Mouse (Mus musculus) E14TG2a.4 (cell line): ENCODE measurements at regions not wholly inside any gene's neighbourhood (a gene's known extent, or its start where the extent isn't known, plus 50 kb on each side); places are given as distances from the start of the nearest gene placed in this dataset.
A peak's percentile ranks its signal among the peaks of the same experiment; 100 is the strongest.

Source experiments
- H3K27me3 ChIP-seq: 2 replicates; pipeline ENCODE4 v1.6.1; 2014; ENCODE audit warnings: low read length, control low read depth; ENCODE audit not compliant: insufficient read depth
- H3K36me3 ChIP-seq: 2 replicates; pipeline ENCODE4 v1.6.1; 2014; ENCODE audit warnings: low read length, control low read depth; ENCODE audit not compliant: insufficient read depth
- H3K4me1 ChIP-seq: replicated peaks from 2 replicates; pipeline ENCODE4 v1.6.1; 2014; ENCODE audit warnings: low read depth, low read length, control low read depth
- H3K4me3 ChIP-seq: replicated peaks from 2 replicates; pipeline ENCODE4 v1.5.1; 2014; ENCODE audit warnings: mild to moderate bottlenecking, low read length
- H3K9me3 ChIP-seq: 2 replicates; pipeline ENCODE4 v1.6.1; 2014; ENCODE audit warnings: low read length, control low read depth
- CTCF ChIP-seq: conservative IDR thresholded peaks from 2 replicates; pipeline ENCODE4 v1.5.1; 2014; ENCODE audit warnings: low read length
- NANOG ChIP-seq: IDR thresholded peaks from 2 replicates; pipeline ENCODE4 v1.6.1; 2014; ENCODE audit warnings: borderline replicate concordance, low read length, mixed read lengths
- POU5F1 ChIP-seq: IDR thresholded peaks from 2 replicates; pipeline ENCODE4 v1.6.1; 2014; ENCODE audit warnings: low read length, borderline replicate concordance

DNA sequence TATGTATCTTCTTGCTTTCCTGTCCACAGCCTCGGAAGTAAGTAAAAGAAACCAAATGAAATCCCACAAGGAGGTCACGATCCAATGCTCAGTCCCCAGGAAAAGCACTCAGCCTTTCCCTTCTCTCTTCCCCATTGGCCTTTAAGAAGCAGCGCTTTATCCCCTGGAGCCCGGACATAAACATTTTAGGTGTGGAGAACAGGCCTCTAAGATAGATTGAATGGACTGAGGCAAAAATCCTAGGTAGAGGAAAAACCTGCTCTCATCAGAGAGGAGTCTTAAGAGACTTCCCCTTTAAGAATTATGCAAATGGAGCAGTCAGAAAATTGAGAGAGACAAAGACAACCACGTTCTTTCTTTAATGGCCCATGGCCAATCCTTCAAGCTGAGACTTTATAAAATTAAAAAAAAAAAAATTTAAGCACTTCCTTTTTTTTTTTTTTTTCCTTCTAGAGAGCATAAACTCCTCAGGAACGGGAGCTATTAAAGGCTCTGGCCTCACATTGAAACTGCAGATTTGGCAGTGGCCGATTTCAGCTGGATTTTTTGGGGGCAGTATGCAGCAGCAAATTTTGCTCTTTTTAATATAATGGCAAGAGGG is 1020.5 kb downstream of the 9330182O14Rik start:
- Histone ChIP-seq H3K4me3 (no peak overlapping the region), H3K27me3 (no peaks in the 10 kb centered on the region; the same call in 1 of the 2 replicates), H3K4me1 (peaks cover 8% of the 10 kb centered on the region), H3K9me3 (peaks cover 4% of the 10 kb centered on the region; the same call in 1 of the 2 replicates), H3K36me3 (no peaks in the 10 kb centered on the region)
- no peak for TF ChIP-seq CTCF
- no peak for TF ChIP-seq NANOG
- no peak for TF ChIP-seq POU5F1

DNA sequence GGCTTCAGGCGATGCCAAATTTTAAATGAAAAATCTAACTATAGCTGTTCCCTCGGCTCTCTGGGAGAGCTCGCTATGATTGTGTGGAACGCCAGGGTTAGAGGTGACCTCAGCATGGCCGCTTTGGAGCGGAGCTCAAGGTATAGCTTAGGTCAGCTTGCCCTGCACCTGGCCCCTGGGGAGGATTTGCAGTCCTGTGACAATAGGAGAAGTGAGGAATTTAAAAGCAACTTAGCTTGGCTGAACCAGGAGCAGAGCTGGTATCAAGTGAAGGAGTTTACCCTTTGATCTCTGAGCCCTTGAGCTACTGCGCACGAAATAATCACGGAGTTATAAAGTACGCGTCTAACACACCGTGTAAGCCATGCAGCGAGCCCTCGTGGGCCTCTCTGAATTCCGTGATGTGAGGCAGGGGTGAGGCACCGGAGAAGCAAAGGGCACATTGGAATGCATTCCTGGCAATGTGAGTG is 1021.0 kb downstream of the 9330182O14Rik start:
- peaks cover 8% of the 10 kb centered on the region for H3K4me1 ChIP-seq

DNA sequence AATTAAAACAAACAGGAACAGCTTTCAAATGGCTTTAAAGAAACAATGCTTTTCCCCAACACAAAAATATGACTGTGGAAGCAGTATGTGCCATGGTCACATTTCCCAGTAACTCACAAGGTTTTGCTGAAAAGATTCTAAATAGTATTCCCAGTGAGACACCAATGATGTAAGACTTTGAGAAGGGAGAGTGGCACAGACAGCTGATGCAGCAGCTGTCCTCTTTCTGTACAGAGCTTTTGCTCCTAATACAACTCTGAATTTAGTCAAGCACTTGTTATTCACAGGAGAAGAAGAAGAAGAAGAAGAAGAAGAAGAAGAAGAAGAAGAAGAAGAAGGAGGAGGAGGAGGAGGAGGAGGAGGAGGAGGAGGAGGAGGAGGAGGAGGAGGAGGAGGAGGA is 1023.6 kb downstream of the 9330182O14Rik start:
- peaks cover 12% of the 10 kb centered on the region for H3K4me1 ChIP-seq
- no peaks in the 10 kb centered on the region; the same call in 1 of the 2 replicates for H3K27me3 ChIP-seq
- TF ChIP-seq CTCF (no peak), POU5F1 (no peak), NANOG (no peak)
- H3K4me3 ChIP-seq: no peak overlapping the region
- no peaks in the 10 kb centered on the region for H3K36me3 ChIP-seq
- H3K9me3 ChIP-seq: peaks cover 4% of the 10 kb centered on the region; the same call in 1 of the 2 replicates

More for the DNA sequence above, 1021.0 kb downstream of the 9330182O14Rik start:
- Histone ChIP-seq H3K4me3 (0 out of 2 replicates have a peak overlapping the region, but pooled peaks have one; percentile 29), H3K36me3 (no peaks in the 10 kb centered on the region), H3K27me3 (no peaks in the 10 kb centered on the region; the same call in 1 of the 2 replicates), H3K9me3 (peaks cover 4% of the 10 kb centered on the region; the same call in 1 of the 2 replicates)
- TF ChIP-seq CTCF: no peak
- TF ChIP-seq POU5F1: no peak
- no peak for TF ChIP-seq NANOG

DNA sequence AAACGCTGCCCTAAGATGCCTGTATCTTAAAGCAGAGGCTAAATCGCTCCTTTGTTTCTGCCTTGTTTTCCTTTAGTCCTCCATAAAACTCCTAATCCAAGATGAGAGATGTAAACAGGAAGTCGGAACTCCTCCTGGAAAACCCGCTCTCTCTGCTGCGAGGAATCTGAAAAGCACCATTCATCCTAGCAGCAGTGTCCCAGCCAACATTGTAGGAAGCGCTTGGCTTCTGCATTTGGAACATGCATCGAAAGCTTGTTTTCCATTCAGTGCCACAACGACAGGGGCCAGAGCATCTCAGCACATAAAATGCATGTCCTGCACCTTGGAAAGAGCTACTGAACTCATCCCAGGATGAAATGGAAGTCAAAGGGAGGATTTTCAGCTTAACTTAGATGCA is 1028.1 kb downstream of the 9330182O14Rik start:
- H3K36me3 ChIP-seq: no peaks in the 10 kb centered on the region
- H3K27me3 ChIP-seq: no peaks in the 10 kb centered on the region
- no peak overlapping the region for H3K4me3 ChIP-seq
- no peak for TF ChIP-seq CTCF
- TF ChIP-seq POU5F1: no peak
- TF ChIP-seq NANOG: no peak
- peaks cover 15% of the 10 kb centered on the region for H3K4me1 ChIP-seq
- peaks cover 4% of the 10 kb centered on the region; the same call in 1 of the 2 replicates for H3K9me3 ChIP-seq

DNA sequence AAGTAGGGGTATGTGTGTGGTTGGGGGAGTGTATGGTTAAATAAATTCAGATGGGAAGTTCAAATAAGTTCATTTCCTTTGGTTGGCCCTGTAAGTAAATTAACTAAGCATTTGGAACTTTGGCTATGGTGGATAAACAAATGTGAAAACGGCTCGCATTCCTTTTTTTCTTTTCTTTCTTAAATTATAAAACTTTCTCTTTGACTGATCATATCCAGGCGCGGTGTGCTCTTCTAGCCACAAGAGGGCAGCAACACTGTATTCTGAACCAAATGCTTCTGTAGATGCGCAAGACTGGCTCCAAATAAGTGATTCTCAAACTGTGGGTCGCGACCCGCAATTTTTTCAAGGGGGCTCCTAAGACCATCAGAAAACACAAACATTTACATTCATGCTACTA is 1028.6 kb downstream of the 9330182O14Rik start:
- no peaks in the 10 kb centered on the region for H3K27me3 ChIP-seq
- H3K9me3 ChIP-seq: peaks cover 4% of the 10 kb centered on the region; the same call in 1 of the 2 replicates
- peaks cover 15% of the 10 kb centered on the region for H3K4me1 ChIP-seq
- TF ChIP-seq NANOG: no peak
- TF ChIP-seq CTCF: peak; percentile 35
- no peak overlapping the region for H3K4me3 ChIP-seq
- no peaks in the 10 kb centered on the region for H3K36me3 ChIP-seq

DNA sequence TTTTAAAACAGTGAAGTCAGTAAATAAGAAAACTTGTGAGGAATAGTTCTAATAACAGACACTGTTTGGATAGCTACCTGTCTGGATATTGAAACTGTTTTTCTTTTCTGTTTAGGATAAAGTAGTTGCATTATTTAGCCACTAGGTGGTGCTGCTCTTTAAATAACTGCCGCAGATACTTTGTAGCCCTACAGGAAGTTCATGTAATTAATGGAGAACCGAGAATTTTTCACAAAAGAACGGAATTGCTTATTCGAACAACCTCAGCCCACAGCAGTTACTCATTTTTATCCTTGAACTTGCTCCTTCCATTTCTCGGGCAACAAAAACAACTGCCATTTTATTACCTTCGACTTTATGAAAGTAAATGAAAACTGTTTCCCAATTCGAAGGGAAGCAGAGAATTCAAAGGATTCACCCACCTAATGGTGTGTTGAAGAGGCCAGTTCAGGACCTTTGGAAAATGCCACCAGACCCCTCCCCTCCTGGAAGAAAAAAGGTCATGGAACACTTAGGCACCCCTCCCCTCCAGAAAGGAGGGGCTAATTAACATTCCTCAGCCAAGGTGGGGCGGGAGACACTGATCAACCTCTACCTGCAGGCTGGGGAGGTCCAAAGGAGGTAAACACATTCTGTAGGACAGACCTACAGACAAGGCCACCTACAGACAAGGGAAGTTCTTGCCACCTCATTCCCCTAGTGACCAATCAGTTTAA is 1029.6 kb downstream of the 9330182O14Rik start:
- TF ChIP-seq NANOG: no peak
- peak; percentile 54 for TF ChIP-seq CTCF
- no peak for TF ChIP-seq POU5F1
- H3K9me3 ChIP-seq: 0 out of 2 replicates have a peak, but pooled peaks cover under 1% of the 10 kb centered on the region
- H3K4me3 ChIP-seq: 0 out of 2 replicates have a peak overlapping the region, but pooled peaks have one; percentile 4
- no peaks in the 10 kb centered on the region for H3K36me3 ChIP-seq
- peaks cover 15% of the 10 kb centered on the region for H3K4me1 ChIP-seq
- no peaks in the 10 kb centered on the region for H3K27me3 ChIP-seq

DNA sequence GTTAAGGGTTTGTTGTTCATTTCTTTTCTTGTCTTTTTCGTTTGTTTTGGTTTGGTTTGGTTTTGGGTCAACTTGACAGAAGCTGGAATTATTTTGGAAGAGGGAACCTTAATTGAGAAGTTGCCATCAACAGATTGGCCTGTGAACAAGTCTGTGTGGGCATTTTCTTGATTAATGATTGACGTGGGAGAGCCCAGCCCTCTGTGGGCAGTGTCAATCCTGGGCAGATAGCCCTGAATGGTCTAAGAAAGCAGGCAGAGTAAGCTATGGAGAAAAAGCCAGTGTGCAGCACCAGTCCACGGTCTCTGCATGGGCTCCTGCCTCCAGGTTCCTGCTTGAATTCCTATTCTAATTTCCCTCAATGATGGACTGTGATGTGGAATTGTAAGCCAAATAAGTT is 1031.4 kb downstream of the 9330182O14Rik start:
- Histone ChIP-seq H3K9me3 (no peaks in the 10 kb centered on the region), H3K27me3 (no peaks in the 10 kb centered on the region), H3K4me3 (no peak overlapping the region), H3K4me1 (peaks cover 15% of the 10 kb centered on the region), H3K36me3 (no peaks in the 10 kb centered on the region)
- no peak for TF ChIP-seq CTCF
- no peak for TF ChIP-seq POU5F1
- no peak for TF ChIP-seq NANOG

DNA sequence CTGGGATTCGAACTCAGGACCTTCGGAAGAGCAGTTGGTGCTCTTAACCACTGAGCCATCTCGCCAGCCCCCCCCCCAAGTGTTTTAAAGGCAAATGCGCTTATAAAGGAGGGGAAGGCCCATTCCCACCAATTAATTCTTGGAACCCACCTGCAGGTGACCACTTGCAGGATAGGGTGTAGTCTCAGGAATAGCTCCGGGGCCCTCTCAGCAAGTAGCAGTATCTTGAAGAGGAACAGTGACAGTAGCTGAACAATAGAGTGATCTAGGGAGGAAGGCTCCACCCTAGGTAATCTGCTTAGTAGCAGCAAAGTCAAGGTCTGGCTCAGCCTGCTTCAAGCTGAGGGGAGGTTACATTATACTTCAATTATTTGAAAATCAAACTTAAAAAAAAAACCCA is 1056.6 kb downstream of the 9330182O14Rik start:
- Histone ChIP-seq H3K36me3 (no peaks in the 10 kb centered on the region), H3K4me1 (peaks cover 20% of the 10 kb centered on the region)
- TF ChIP-seq CTCF: no peak
- TF ChIP-seq NANOG: no peak
- TF ChIP-seq POU5F1: no peak

More for the DNA sequence above, 1056.6 kb downstream of the 9330182O14Rik start:
- Histone ChIP-seq H3K27me3 (no peaks in the 10 kb centered on the region), H3K4me3 (no peak overlapping the region), H3K9me3 (peaks cover 15% of the 10 kb centered on the region)
